Mouse (Mus musculus): ENCODE measurements around the gene 4930404N11Rik. TPM values are rescaled to one million over a fixed set of nuclear protein-coding genes. Genes with fewer than 3 reads are reported as not detected.

4930404N11Rik gene
- total RNA-seq (2021) = 1 to 10 TPM in 1 of 2 experiments, under 1 TPM in 1; 0.85 to 1.4 TPM
- long read RNA-seq, experiment 1 = 0 reads
- long read RNA-seq, experiment 2, partial matches to known transcripts = 1 of 1 reads
- long read RNA-seq, experiment 2, other reads (novel, unspliced or antisense) = 0 of 1 reads

DNA sequence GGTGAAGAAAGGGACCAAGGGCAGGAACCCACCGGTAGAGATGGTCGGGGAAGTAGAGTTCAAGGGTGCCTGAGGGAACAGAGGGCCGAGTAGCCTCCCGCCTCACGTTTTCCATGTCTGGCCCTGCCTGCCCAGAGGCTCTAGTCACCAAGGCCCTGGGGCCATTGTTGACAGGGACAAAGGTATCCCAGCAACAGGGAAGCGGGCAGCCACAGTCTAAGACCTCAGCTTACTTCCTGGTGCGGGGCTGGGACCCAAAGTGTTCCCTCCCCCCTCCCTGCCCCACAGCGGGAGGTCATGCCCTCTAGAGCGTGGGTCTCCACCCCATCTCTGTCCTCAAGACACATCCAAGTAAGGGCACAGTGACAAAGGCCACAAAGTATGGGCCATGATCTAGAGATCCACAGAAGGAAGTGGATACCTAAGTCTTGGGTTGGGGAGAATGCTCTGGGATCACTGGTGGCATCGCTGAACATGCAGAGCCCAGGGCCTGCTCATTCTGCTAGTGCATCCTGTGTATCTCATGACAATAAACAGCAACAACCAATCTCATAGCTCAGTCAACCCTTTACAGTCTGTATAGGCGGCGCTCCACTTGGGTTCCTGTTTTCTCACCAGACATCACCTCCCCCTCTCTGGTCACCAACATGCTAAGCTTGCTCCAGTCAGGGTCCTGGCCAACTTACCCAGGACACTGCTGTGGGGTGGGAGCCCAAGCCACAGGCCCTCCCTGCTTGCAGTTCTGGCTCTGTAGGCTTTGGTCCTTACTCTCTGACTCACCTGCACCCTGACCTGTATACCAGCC is at the start of gene 4930404N11Rik:
Gene 4930404N11Rik (minus strand): TSS at position 145 of the 805 bp plus-strand sequence.
- DNase-seq = no peak

DNA sequence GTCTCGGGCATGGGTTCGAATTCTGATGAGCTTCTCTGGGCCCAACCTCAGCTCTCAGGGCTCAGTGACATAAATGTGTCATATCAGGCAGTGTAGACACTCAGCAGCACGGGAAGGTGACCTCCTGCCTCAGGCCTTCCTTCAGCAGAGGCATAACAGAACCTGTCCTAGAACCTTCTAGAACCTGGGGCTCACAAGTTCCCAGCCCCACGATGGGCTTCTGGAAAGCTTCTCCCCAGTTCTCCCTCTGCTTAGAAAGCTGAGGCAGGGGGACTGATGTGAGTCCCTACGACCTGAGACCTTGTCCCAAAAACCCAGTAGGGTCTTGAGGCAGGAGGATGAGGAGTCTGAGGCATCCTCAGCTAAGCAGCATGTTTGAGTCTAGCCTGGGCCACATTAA is 49.5 kb upstream of the 4930404N11Rik start:
- DNase-seq = no peak

DNA sequence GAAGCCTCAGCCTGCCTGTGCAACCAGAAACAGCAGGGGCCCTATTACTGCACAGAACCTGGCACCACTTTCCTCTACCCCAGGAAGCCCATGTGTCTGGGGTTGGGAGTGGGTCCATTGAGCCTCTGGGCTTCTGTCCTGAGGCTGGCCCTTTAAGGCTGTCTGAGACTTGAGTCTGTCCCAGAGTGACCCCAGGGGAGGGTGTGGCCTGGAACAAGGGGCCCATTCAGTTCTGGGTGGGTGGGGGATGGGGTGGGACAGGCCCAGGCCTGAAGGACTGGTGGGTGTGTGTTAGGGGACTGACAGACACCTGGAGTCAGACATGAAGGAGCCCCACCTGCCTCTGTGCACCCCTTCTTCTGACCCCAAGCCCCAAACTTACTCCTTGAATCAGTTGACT is 49.1 kb upstream of the 4930404N11Rik start:
- peak; percentile 57 for DNase-seq

DNA sequence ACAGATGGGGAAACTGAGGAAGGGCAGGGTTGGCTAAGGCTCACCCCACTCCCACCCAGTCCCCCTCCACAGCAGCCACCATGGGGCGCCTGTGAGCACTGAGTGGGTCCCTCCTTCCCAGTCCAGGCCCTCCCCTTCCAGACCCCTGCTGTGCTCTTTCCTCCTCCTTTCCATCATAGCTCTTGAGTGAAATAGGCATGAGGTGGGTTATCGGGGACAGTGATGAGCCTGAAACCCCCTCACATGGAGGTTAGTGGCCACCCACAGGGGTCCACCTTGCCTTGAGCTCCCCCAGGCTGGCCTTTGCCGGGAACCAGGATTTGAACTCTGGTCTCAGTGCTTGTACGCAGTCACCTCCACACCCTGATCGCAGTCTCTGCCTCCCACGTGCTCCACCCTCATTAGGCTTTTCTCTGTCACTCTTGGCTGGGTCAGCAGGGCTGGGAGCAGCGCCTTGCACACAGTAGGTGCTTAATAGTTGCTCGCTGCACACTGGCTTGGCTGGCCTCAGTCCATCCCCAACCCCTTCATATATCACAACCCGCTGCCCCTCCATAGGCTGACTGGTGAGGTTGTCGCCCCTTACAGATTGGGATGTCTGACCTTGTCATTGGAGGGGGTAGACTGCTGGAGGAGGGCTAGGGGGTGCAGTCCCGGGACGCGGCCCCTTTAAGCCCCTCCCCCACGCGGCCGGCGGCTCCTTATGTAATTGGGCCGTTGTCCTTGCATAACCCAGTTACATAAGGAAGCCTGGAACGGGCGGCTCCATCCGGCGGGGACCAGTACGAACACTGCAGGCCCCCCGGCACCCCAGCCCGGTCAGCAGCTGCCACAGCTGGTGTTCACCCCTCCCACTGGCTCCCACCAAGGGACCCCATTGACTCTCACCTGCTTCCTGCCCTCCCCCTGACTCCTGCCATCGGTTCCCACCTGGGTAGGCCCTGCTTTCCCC is 48.0 kb upstream of the 4930404N11Rik start:
- DNase-seq = peak; percentile 93

DNA sequence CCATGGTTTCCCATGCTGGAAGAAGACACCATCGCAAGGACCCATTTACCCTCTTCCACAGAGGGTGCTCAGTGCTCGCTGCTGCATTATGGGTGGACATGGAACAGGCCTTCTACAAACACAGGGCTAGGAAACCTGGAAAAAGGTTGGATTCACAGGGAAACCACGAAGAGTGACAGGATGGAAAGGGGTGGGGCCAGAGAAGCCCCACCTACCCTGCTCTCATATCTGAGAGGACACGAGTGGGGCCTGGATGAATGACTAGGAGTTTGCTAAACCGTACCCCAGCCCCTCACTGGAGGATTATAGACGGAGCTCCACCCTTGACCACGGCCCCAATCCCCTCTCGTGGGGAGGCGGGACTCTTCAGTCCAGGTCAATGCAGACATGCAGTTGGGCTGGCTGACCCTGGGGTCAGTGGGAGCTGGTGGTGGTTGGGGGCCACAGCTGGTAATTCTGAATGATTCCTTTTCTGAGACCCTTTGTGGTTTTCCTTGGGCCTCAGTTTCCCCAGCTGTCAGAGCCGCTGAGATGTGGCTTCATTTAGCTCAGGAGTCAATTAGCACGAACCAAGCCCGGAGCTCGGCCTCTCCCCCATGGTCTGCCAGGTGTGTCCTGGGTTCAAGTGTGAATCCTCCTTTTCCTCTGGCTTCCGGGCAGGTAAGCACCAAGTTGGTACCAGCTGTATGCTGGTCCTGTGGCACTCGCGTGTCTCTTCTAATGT is 47.1 kb upstream of the 4930404N11Rik start:
- DNase-seq = peak; percentile 34

DNA sequence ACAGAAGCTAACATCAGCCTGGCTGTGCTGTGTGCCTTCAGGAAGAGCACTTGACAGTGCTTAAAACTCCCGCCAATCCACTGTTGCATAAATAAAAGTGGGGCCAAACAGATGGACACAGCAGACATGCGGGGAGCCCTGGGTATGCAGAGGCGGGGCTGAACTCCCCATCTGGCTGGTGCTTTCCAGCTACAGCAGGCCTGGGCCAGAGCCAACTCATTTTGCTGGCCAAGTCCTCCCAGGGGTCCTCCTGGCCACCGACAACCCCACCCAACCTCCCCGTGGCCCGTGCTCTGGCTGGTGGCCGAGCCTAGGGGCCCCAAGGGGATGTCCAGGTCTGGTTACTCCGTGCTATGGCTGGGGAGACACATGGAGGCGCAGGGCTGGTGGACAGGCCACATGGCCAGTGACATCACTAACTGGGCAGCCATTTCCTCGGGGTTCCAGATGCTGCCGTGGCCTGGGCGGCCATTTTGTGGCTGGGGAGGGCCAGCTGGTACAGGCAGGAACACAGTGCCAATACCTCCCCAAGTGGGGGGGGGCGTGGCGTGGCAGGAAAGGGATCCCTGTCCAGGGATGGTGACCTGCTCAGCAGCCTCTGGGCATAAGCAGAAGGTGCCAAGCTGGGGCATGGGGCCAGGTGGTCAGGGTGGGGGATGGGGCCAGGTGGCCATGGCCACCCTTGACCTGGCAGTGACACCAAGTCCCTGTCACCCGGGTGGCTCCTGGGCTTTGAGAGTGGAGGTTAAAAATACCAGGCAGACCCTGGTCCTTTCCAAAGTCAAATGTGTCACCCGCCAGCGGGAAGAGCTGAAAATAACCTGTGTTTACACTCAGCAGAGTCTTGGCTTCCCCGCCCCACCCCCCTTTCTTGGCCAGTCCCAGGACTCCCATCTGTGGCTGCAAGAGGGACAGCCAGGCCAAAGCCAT is 46.1 kb upstream of the 4930404N11Rik start:
- DNase-seq = peak; percentile 94

DNA sequence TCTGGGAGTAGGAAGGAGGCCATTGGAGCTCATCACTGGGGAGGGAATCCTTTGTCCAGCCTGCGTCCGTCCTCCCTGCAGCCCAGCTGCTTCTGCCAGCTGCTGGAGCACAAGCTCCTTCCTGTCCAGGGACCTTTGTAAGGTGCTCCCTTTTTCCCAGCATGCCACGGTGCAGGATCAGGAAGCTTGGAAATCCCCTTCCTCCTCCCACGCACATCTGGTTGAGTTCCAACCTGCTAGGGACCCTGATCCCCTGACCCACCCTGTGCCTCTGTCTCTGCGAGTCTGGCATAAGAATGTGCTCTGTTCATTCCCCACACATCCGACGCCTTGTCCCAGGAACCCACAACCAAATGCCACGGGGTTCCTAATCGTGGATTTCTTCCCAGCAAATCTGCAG is 45.4 kb upstream of the 4930404N11Rik start:
- DNase-seq = peak; percentile 34

DNA sequence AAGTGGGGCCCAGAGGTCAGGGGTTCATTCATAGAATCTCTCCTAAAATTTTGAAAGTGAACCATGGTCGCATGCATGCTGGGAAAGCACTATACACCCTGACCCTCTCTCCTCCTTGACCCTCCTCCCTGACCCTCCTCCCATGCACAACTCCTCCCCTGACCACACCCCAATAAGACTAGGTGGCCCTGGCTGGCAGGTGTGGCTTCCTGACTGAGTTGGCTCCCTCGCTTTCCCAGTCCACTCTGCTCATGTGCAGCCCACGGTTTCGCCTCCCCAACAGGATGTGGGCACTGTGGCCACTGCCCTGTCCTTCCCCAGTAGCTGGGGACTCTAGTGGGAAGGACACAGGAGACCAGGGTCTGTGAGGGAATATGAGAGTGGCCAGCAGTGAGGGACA is 44.7 kb upstream of the 4930404N11Rik start:
- no peak for DNase-seq

DNA sequence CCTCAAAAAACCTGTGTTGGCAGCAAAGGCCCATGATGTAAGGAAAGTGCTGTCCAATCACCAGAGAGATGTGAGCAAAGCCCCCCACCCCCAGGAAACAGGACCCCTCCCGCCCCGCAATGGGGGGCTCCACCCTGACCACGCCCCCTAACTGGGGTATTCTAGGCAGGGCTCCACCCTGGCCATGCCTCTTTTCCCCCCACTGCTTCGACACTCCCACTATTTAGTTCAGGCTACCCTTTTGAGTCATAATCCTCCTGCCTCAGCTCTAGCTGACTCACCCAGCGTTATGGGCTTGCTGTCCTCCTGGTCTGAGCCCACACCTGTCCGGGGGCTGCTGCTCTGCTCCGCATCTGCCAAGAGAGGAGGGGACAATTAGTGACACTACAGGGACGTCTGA is 43.7 kb upstream of the 4930404N11Rik start:
- DNase-seq = no peak

DNA sequence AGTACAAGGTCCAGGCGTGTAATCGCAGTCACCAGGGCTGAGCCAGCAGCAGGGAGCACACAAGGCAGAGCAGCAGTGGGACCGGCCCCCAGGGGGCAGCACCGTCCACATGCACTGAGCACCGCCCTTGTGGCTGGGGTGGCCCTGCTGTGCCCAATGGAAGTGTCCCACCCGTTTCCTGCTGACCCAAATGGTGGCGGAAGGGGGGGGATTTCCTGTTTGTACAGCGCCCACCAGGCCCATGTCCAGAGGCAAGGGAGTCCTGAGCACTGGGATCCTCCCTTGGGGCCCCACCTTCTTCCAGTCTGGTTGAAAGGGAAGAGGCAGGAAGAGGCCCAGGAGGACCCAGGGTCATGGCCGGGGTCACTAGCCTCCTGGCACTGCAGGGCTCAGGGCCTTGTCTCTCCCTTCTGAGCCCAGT is 43.3 kb upstream of the 4930404N11Rik start:
- DNase-seq = peak; percentile 88

DNA sequence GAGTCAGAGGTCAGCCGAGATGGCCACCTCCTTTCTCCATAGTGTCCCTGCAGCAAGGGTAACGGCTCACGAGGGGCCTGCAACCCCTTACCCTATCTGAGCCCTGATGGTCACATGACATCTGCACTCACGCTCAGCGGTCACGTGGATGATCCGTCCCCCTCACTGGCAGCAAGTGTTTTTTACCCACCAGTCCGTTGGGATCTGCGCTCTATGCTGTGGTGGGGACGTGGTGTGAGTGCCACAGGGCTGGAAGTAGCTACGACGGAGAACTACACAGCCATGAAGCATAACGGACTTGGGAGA is 42.8 kb upstream of the 4930404N11Rik start:
- DNase-seq = no peak

DNA sequence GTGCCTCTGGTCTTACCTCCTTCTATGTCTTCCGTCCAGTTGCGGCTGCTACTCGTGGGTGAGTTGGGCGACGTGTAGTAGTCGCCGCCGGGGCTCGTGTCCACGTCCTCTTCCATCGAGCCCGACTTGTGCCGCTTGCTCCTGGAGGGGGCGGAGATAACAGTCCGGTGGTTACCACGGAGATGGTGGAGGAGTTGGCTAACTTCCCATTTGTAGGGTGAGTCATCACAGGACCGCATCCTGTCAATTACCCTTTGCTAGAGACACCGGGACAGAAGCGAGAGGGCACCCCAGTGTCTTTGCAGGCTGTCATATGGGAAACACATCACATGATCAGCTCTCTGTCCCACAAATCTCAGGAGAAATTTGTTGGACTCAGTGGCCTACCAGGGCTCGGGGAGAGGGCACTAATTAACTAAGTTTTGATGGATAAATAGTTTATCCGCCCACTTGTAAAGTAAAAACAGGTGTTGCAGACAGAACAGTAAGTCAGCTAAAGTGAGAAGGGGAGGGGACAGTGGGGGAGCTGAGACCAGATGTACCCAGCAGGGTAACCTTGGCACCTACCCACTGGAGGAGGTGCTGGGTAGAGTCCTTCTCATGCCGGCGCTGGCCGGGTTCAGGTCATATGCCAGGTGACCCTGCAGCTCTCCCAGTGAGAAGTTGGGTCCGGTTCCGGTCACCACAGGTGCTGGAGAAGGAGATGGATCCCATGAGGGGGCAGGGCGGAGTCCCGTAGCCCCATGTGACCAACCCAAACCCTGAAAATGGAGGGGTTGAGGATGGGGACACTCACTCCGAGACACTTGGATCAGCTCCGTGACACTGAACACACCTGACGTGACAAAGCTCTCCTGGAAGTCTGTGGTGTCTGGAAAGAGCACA is 42.2 kb upstream of the 4930404N11Rik start:
- no peak for DNase-seq

DNA sequence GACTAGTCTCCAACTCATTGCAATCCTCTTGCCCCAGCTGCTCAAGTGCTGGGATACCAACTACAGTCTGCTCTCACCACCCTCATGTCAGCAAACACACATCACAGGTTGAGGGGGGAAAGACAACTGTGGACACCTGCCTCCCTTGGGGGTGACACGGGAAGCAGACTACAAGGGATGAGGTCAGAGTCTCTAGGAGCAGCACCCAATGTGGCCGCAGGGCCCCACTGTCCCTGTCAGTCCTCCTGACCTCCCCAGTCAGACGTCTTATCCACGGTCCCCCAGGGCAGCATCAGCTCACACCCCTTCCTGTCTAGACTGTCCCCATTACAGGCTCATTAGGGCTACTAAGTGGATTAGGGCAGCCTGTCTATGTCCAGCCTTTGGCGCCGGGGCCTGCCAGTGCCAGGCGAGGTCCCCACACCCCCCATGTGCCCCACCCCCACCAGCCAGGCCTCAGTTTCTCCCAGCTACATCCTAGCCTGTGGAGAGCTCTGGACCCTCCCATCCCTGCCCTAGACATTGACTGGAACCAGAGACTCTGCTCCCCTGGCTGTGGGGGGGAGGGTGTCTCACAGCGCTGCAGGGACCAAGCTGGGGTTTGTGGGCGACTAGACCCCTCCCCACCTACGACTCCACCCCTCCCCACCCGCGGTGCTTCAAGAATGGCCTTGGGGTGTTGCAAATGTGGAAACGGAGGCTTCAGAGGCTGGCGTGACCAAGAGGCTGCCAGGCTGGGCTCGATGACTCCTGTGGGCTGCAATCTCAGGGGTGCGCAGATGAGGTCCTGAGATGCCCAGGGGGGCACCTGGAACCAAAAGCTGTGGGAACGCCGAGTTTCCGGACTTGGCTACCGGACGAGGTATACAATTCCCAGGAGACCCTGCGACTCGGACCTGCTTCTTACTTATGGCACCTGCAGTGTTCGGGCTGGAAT is 41.2 kb upstream of the 4930404N11Rik start:
- no peak for DNase-seq

DNA sequence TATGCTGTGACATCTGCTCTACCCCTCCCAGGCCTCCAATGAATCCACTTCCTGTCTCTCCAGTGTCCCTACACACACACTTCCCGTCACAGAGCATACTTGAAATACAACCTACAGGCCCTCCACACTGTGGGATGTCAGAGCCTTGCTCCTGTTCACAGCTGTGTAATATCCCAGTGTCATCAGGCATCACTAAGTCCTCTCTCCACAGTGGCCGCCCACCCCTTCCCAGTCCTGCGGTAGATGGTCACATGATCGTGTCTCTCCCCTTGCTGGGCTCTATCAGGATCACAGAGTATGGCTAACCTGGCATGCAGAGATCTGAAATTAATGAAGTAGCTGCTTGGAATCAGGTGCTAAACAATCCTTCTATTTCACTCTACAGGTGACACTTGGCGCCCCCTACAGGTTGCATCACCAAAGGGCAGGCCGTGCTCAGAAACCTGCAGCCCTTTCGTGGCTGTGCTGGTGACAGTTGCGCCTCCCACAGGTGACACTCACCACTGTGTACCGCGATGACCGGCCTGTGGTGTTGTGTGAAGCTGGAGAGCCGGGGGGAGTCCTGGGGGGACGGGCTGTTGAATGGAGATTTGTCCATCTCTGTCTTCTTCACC is 40.1 kb upstream of the 4930404N11Rik start:
- no peak for DNase-seq

DNA sequence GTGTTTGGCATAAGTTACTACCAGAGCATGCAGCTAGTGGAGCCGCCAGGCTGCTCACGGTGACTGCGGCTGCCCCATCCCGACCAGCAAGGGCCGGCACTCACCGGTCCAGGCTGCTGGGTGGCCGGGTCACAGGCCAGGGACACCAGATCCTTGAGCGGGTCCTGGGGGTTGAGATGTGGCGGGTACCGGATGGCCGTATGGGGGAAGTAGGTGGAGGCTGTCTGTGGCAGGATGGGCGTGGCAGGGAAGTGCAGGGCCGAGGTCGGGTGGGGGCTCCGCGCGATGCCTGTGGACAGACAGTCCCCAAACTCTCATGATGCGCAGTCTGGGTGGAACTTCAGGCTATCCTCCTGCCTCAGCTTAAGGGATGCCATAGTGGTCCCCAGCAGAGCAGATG is 39.1 kb upstream of the 4930404N11Rik start:
- DNase-seq = no peak

DNA sequence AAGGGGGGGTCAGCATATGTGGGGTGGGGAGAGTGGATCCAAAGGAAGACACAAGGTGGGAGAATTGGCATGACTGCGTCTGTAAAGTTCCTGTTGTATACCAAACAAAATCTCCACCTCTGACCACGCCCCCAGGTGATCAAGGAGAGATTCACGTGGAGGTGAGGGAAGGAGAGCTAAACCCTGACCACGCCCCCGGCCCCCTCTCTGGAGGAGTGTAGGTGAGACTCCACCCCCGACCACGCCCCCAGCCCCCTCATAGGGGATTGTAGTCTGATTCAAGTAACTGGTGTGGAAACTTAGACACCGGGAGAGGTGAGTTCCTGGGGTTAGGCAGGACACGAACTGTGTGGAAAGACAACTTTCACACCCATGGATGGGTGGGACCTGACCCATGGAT is 38.5 kb upstream of the 4930404N11Rik start:
- DNase-seq = no peak

DNA sequence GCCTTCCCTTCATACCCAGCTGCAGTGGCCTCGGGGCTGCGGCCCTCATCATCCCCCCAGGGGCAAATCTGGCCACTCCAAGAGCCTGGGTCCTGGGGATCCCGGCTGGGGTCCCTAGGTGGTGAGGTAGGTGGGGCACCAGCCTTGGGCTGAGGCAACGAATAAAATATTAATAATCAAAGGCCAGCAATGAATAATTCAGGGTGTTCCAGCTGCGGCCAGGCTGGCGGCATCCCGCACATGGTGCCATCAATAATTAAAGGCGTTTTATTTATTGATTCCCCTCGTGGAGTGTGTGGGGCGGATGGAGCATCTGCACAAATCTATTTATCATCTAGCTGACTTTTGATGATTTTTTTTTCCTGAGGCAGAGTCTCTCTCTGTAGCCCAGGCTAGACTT is 37.9 kb upstream of the 4930404N11Rik start:
- DNase-seq = no peak

DNA sequence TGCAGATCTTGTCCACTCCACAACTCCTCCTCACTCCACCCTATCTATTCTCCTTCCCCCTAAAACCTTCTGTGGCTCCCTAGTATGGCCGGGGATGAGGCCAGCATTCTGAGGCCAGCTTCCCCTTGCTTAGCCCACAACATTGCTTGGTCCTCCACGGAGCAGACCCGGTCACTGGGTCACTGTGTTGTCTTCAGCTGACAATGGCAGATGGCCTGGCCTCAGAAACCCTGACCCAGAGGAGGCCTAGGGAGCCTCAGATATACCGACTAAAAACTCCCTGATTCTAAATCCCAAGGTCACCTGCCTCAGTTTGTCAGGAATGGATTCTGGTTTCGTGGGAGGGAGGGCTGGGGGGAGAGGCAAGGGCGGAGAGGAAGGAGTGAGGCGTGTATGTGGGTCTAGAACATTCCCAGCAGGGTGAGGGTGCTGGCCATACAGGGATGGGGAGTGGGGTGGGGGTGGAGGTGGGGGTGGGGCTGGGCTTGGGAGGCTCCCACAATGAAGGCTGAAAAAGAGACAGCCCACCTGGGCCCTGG is 36.7 kb upstream of the 4930404N11Rik start:
- DNase-seq = no peak
